Mouse (Mus musculus): ENCODE results near the gene Krtap5-1. TPM values are rescaled to one million over a fixed set of nuclear protein-coding genes. Genes with fewer than 3 reads are reported as not detected.

Krtap5-1 gene
- total and polyA plus RNA-seq, 3 experiments, result not detected

GRCm38 (mm10) chr7:142319124-142319523 lies 22.2 kb upstream of the Krtap5-1 start:
- no peaks in the 10 kb centered on the region for H3K79me2 ChIP-seq (ENCODE audit: control insufficient read depth, insufficient read depth, low read length, poor library complexity)
- no peak overlapping the region for H3K4me3 ChIP-seq (ENCODE audit: control insufficient read depth in 1 of 2, insufficient read depth in 1 of 2, low read depth in 2 of 2, low read length in 2 of 2)
- no peak overlapping the region for H3K9ac ChIP-seq (ENCODE audit: control insufficient read depth, low read depth, low read length, poor library complexity, severe bottlenecking)
- H3K4me1 ChIP-seq (ENCODE audit: control insufficient read depth in 1 of 2, insufficient read depth in 2 of 2, low read length in 2 of 2), result no peaks in the 10 kb centered on the region
- H3K9me3 ChIP-seq (replicated peaks; ENCODE audit: insufficient read depth, low read length), result no peaks in the 10 kb centered on the region
- H3K27me3 ChIP-seq (ENCODE audit: control insufficient read depth in 1 of 2, insufficient read depth in 2 of 2, low read length in 2 of 2), result peaks cover 0 to 1% of the 10 kb centered on the region in 2 experiments; a peak in 1 of 4 replicates
- no peak overlapping the region for H3K27ac ChIP-seq (ENCODE audit: control insufficient read depth, low read depth, low read length)
- DNase-seq (ENCODE audit: low read depth, low spot score), result no peak
- H3K36me3 ChIP-seq (ENCODE audit: control insufficient read depth in 1 of 2, insufficient read depth in 2 of 2, low read length in 2 of 2), result no peaks in the 10 kb centered on the region
- no peak for TF ChIP-seq UBTF (IDR thresholded peaks at IDR 0.05; ENCODE audit: borderline replicate concordance, insufficient read depth, low read depth, low read length)

- Histone ChIP-seq H3K27ac (ENCODE audit: control insufficient read depth, low read depth, low read length) (no peak overlapping the region), H3K36me3 (ENCODE audit: control insufficient read depth in 1 of 2, insufficient read depth in 2 of 2, low read length in 2 of 2) (no peaks in the 10 kb centered on the region), H3K27me3 (ENCODE audit: control insufficient read depth in 1 of 2, insufficient read depth in 2 of 2, low read length in 2 of 2) (peaks cover 0 to 5% of the 10 kb centered on the region in 2 experiments; a peak in 2 of 4 replicates), H3K4me1 (ENCODE audit: control insufficient read depth in 1 of 2, insufficient read depth in 2 of 2, low read length in 2 of 2) (no peaks in the 10 kb centered on the region), H3K9ac (ENCODE audit: control insufficient read depth, low read depth, low read length, poor library complexity, severe bottlenecking) (no peak overlapping the region), H3K9me3 (replicated peaks; ENCODE audit: insufficient read depth, low read length) (no peaks in the 10 kb centered on the region), H3K79me2 (ENCODE audit: control insufficient read depth, insufficient read depth, low read length, poor library complexity) (no peaks in the 10 kb centered on the region), H3K4me3 (ENCODE audit: control insufficient read depth in 1 of 2, insufficient read depth in 1 of 2, low read depth in 2 of 2, low read length in 2 of 2) (no peak overlapping the region)
- no peak for TF ChIP-seq RAD21 (IDR thresholded peaks at IDR 0.05; ENCODE audit: low read depth, low read length)
- TF ChIP-seq HCFC1 (IDR thresholded peaks at IDR 0.05; ENCODE audit: low read depth, low read length), result no peak
- no peak for TF ChIP-seq ZKSCAN1 (IDR thresholded peaks at IDR 0.05; ENCODE audit: low read depth, low read length)
- TF ChIP-seq MAX (IDR thresholded peaks at IDR 0.05; ENCODE audit: low read length), result no peak
- no peak for TF ChIP-seq NELFE (IDR thresholded peaks at IDR 0.05; ENCODE audit: low read depth, low read length)
- TF ChIP-seq EP300 (IDR thresholded peaks at IDR 0.05; ENCODE audit: low read depth in 1 of 2, low read length in 2 of 2), result no peak
- no peak for TF ChIP-seq TCF12 (IDR thresholded peaks at IDR 0.05; ENCODE audit: low read depth, low read length)
- TF ChIP-seq USF1 (IDR thresholded peaks at IDR 0.05; ENCODE audit: low read depth, low read length), result no peak
- TF ChIP-seq POLR2AphosphoS2 (IDR thresholded peaks at IDR 0.05; ENCODE audit: low read length), result no peak
- no peak for TF ChIP-seq ETS1 (IDR thresholded peaks at IDR 0.05; ENCODE audit: low read depth, low read length)
- TF ChIP-seq MEF2A (IDR thresholded peaks at IDR 0.05; ENCODE audit: extremely low read depth, insufficient replicate concordance, low read depth, low read length, poor library complexity, severe bottlenecking), result no peak
- no peak for TF ChIP-seq MXI1 (IDR thresholded peaks at IDR 0.05; ENCODE audit: low read depth, low read length)
- no peak for TF ChIP-seq USF2 (IDR thresholded peaks at IDR 0.05; ENCODE audit: borderline replicate concordance in 1 of 2, insufficient read depth in 1 of 2, low read depth in 1 of 2, low read length in 2 of 2)
- no peak for TF ChIP-seq MAFK (IDR thresholded peaks at IDR 0.05; ENCODE audit: borderline replicate concordance, low read depth, low read length)
- DNase-seq (ENCODE audit: low read depth, low spot score), result no peak
Measured at GRCm38 (mm10) chr7:142317216-142317615, 20.3 kb upstream of the Krtap5-1 start.
